Mouse (Mus musculus) large intestine, adult 2 months (tissue): ENCODE results near the gene 4933407L21Rik. TPM values are rescaled to one million over a fixed set of nuclear protein-coding genes. Genes with fewer than 3 reads are reported as not detected.

ENCODE experiments used
- polyA plus RNA-seq: library from polyadenylated mRNA; depleted of rRNA; stranded (reverse); fragments of >200 nt; gene quantifications from 2 replicates; pipeline ENCODE4 v1.2.3, GENCODE M21; 2012; rRNA removed

Gene 4933407L21Rik
- polyA plus RNA-seq, 1 experiment: 0.14 TPM

Other genes with a start within 250 kb of the 4933407L21Rik start
- gene A630001G21Rik, start 149.8 kb upstream of the 4933407L21Rik start, polyA plus RNA-seq: 2.6 and 2.8 TPM in 2 replicates
- 43.8 and 66.4 TPM in 2 replicates for gene Cab39, start 135.0 kb upstream of the 4933407L21Rik start, polyA plus RNA-seq
- gene Itm2c, start 34.2 kb upstream of the 4933407L21Rik start, polyA plus RNA-seq: 107 and 112 TPM in 2 replicates
- 2.0 and 4.9 TPM in 2 replicates for gene Gpr55, start 32.5 kb downstream of the 4933407L21Rik start, polyA plus RNA-seq
- gene Spata3, start 88.3 kb downstream of the 4933407L21Rik start, polyA plus RNA-seq: not detected in 2 replicates
- 4.2 and 7.3 TPM in 2 replicates for gene 2810459M11Rik, start 117.4 kb downstream of the 4933407L21Rik start, polyA plus RNA-seq
- 55.9 and 64.8 TPM in 2 replicates for gene Psmd1, start 135.9 kb downstream of the 4933407L21Rik start, polyA plus RNA-seq
- 2.0 and 3.8 TPM in 2 replicates for gene Htr2b, start 183.5 kb downstream of the 4933407L21Rik start, polyA plus RNA-seq
- gene Gm21972, start 205.2 kb downstream of the 4933407L21Rik start, polyA plus RNA-seq: not detected in 2 replicates
- gene Armc9, start 226.3 kb downstream of the 4933407L21Rik start, polyA plus RNA-seq: 1.8 and 1.9 TPM in 2 replicates